Mouse (Mus musculus) stomach, postnatal 0 days (tissue): ENCODE data around the gene Gpatch8. TPM values are rescaled to one million over a fixed set of nuclear protein-coding genes. Genes with fewer than 3 reads are reported as not detected.

Source experiments
- ATAC-seq: fragments of 200-750 bp; cut with Nextera tagmentation; 2 replicates; pipeline ENCODE4 v1.8.0; 2017; ENCODE audit not compliant: low FRiP score, low TSS enrichment
- DNase-seq: peaks from one replicate; pipeline ENCODE4 v3.0.0-alpha.2; 2016; ENCODE audit warnings: low spot score
- H3K27ac ChIP-seq: fragments of 300-500 bp; sonication (generic); replicated peaks from 2 replicates; pipeline ENCODE4 v1.5.1; 2014; ENCODE audit warnings: mild to moderate bottlenecking, control low read depth
- H3K27me3 ChIP-seq: fragments of 300-500 bp; sonication (generic); 2 replicates; pipeline ENCODE4 v1.6.1; 2014; ENCODE audit warnings: low read length; ENCODE audit not compliant: control insufficient read depth, insufficient read depth
- H3K36me3 ChIP-seq: fragments of 300-500 bp; sonication (generic); 2 replicates; pipeline ENCODE4 v1.6.1; 2014; ENCODE audit warnings: low read length, mixed read lengths; ENCODE audit not compliant: control insufficient read depth, insufficient read depth
- H3K4me1 ChIP-seq: fragments of 300-500 bp; sonication (generic); replicated peaks from 2 replicates; pipeline ENCODE4 v1.6.1; 2014; ENCODE audit warnings: antibody characterized with exemption; ENCODE audit not compliant: control insufficient read depth, insufficient read depth
- H3K4me2 ChIP-seq: fragments of 300-500 bp; sonication (generic); replicated peaks from 2 replicates; pipeline ENCODE4 v1.6.1; 2014; ENCODE audit warnings: low read depth, mild to moderate bottlenecking, control low read depth, moderate library complexity
- H3K4me3 ChIP-seq: fragments of 300-500 bp; sonication (generic); 2 replicates; pipeline ENCODE4 v1.5.1; 2014; ENCODE audit warnings: low read depth, low read length, control low read depth
- H3K9ac ChIP-seq: fragments of 300-500 bp; sonication (generic); 2 replicates; pipeline ENCODE4 v1.6.1; 2014; ENCODE audit warnings: mild to moderate bottlenecking, low read length, control low read depth, mixed read lengths
- H3K9me3 ChIP-seq: fragments of 300-500 bp; sonication (generic); 2 replicates; pipeline ENCODE4 v1.6.1; 2016; ENCODE audit warnings: low read length; ENCODE audit not compliant: control insufficient read depth
- CTCF ChIP-seq: IDR thresholded peaks from 2 replicates; pipeline ENCODE4 v1.5.1; 2016; ENCODE audit warnings: antibody characterized with exemption, low read depth, mild to moderate bottlenecking, moderate library complexity
- EP300 ChIP-seq: optimal IDR thresholded peaks from 2 replicates; pipeline ENCODE3; 2016; ENCODE audit warnings: antibody characterized with exemption
- WGBS: fragments of 180-500 bp; shearing (Covaris S2); extraction: QIAGEN DNeasy Blood & Tissue Kit; methylation state at CpG from one replicate; pipeline ENCODE4 v1.1.7; 2014; 5-methylcytosine and 5-hydroxymethylcytosine counted together
- polyA plus RNA-seq: library from polyadenylated mRNA; unstranded; fragments of >200 nt; fragmentation: Nextera tagmentation; extraction: Ambion mirVana; gene quantifications from 2 replicates; pipeline ENCODE4 v1.2.1, GENCODE M21; 2015

Gene Gpatch8
- polyA plus RNA-seq, 1 experiment from 2014 or later = 16.8 TPM

DNA sequence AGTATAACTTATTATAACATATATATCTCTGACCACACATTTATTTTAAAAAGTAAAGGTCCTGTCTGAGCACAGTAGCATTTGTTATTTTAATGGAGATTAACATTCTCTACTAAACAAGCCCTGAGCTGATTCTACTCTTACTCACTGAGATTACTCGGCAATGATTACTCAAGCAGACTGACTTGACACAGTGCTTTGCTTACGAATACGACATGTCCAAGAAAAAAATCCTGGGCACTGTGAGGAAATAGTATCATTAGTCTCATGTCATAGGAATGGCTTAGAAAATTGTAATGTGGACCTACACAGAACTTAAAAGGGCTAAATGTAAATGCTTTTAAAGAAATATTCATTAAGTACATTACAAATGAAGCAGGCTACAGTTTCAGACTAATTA, 20.0 kb downstream of the Gpatch8 start:
- Histone ChIP-seq H3K4me3 (no peak overlapping the region), H3K9ac (no peak overlapping the region), H3K27ac (no peak overlapping the region), H3K9me3 (no peaks in the 10 kb centered on the region), H3K27me3 (no peaks in the 10 kb centered on the region), H3K4me1 (no peaks in the 10 kb centered on the region), H3K4me2 (no peak overlapping the region), H3K36me3 (0 out of 2 replicates have a peak, but pooled peaks cover 3% of the 10 kb centered on the region)
- ATAC-seq (0 out of 2 replicates have a peak, but pooled peaks have one; percentile 45), DNase-seq (no peak)
- no peak for TF ChIP-seq CTCF
- TF ChIP-seq EP300 = no peak
- 17% methylated on average over 3 of the region's 3 CpGs for WGBS

DNA sequence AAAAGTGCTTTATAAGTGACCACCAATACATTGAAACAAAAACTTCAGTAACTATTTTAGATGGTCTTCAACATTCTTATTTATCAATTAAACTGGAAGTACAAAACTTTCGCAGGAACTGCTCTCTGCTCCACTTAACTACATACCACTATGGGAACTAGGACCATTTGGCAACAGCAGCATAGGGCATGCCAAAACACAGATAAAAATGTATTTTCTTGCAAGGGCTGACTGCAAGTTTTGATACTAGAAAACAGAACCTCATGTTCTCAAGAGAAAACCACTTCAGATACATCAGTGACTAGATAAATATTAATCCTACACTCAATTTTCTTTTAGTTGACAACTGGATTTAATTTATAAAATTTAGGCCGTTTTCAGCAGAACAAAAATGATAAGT, 22.1 kb downstream of the Gpatch8 start:
- Histone ChIP-seq H3K4me1 (no peaks in the 10 kb centered on the region), H3K4me2 (no peak overlapping the region), H3K27ac (no peak overlapping the region), H3K27me3 (no peaks in the 10 kb centered on the region), H3K36me3 (0 out of 2 replicates have a peak, but pooled peaks cover 3% of the 10 kb centered on the region), H3K4me3 (no peak overlapping the region), H3K9ac (no peak overlapping the region), H3K9me3 (no peaks in the 10 kb centered on the region)
- no peak for TF ChIP-seq EP300
- TF ChIP-seq CTCF = no peak
- DNase-seq = no peak
- 69% methylated on average over 2 of the region's 2 CpGs for WGBS
- no peak for ATAC-seq

DNA sequence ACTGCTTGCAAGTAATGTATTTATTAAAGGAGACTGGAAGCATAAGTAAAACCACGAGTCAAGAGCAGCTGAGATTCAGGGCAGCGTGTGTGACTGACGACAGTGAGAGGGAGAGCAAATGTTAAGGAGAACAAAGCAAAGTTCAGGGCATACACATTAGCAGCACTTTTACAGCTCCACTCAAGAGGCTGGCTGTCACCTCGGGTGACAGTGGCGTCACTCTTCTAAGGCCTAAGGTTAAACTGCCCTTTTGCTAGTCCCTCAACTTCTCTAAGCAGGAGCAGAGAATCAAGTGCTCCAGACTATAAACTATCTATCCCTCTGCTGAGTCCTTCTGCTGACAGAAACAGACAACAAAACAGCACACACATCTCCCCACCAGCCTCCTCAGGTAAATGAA, 24.8 kb downstream of the Gpatch8 start:
- no peaks in the 10 kb centered on the region for H3K9me3 ChIP-seq
- no peak for TF ChIP-seq CTCF
- TF ChIP-seq EP300 = no peak
- H3K4me3 ChIP-seq = no peak overlapping the region
- no peaks in the 10 kb centered on the region for H3K4me1 ChIP-seq
- no peak overlapping the region for H3K27ac ChIP-seq
- H3K4me2 ChIP-seq = no peak overlapping the region
- no peaks in the 10 kb centered on the region for H3K27me3 ChIP-seq
- WGBS = 49% methylated on average over 5 of the region's 5 CpGs
- 0 out of 2 replicates have a peak, but pooled peaks cover 3% of the 10 kb centered on the region for H3K36me3 ChIP-seq
- DNase-seq = no peak
- ATAC-seq = no peak
- H3K9ac ChIP-seq = no peak overlapping the region

DNA sequence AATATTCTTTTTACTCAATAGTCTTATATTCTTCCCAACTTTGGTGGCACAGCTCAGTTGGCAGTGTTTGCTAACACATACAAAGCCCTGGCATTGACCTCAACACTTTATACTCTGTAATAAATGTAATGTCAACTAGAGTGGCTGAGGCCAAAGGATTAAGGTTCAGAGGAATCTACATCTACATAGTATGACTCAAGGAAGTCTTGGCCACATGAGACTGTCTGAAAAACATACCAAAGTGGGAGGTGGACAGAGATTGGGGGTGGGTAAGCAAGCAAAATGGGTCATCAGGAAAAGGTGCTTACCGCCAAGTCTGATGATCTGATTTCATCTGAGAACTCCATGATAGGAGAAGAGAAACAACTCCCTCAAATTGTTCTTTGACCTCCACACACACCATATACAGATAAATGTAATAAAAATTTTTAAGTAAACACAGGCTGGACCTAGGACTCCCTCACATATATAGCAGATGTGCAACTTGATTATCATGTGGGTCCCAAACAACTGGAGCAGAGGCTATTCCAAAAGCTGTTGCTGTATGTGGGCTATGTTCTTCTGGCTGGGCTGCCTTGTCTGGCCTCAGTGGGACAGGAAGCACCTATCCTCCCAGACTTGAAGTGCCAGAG, 41.3 kb downstream of the Gpatch8 start:
- Histone ChIP-seq H3K4me2 (no peak overlapping the region), H3K36me3 (peaks cover 2% of the 10 kb centered on the region; the same call in 1 of the 2 replicates), H3K9me3 (no peaks in the 10 kb centered on the region), H3K4me1 (no peaks in the 10 kb centered on the region), H3K9ac (no peak overlapping the region), H3K27ac (no peak overlapping the region), H3K4me3 (no peak overlapping the region), H3K27me3 (no peaks in the 10 kb centered on the region)
- no peak for TF ChIP-seq EP300
- TF ChIP-seq CTCF = no peak
- ATAC-seq (no peak), DNase-seq (no peak)
- 87% methylated on average over 1 of the region's 1 CpGs for WGBS

DNA sequence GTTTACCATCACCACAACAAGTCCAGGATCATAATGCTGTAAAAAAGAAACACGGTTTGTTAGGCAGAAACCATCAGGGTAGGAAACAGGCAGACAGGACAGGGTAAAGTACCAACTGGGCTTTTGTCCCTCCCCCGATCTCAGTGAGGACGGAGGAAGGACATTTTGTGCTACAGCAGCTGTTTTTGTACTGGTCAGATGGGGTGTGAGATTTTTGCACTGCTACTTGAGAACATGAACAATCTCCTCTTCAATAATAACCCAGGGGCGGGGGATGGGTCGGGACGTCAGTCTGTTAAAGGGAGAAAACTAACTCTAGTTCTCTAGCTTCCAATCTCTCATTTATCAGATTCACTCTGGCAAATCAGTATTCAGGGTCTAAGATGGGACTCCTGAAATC, 46.0 kb downstream of the Gpatch8 start:
- no peak for TF ChIP-seq CTCF
- no peak for TF ChIP-seq EP300
- Histone ChIP-seq H3K27ac (no peak overlapping the region), H3K4me2 (no peak overlapping the region), H3K9ac (no peak overlapping the region), H3K27me3 (no peaks in the 10 kb centered on the region), H3K9me3 (no peaks in the 10 kb centered on the region), H3K36me3 (no peaks in the 10 kb centered on the region), H3K4me3 (no peak overlapping the region), H3K4me1 (no peaks in the 10 kb centered on the region)
- no peak for DNase-seq
- ATAC-seq = no peak
- 74% methylated on average over 6 of the region's 6 CpGs for WGBS

DNA sequence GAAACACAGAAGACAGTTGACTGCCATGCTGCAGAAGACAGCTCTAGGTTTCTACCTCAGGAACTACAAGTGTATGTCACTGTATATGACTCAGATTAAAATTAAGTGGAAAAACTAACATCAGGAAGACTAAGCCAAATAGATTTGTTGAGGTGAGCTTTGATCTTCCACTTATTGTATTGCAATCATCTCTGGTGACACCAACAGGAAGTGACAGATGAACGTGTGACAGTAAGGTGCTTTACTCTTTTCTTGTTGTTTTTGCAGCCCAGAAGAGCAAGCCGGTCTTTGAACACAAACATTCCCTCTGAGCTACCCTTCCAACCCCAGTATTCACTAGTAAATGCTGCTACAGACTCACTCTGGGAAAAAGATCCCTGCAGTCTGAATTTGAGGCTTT, 59.5 kb downstream of the Gpatch8 start:
- Histone ChIP-seq H3K4me1 (no peaks in the 10 kb centered on the region), H3K36me3 (peaks cover 4% of the 10 kb centered on the region; the same call in 1 of the 2 replicates), H3K27me3 (no peaks in the 10 kb centered on the region), H3K4me2 (no peak overlapping the region), H3K4me3 (no peak overlapping the region), H3K9me3 (no peaks in the 10 kb centered on the region), H3K27ac (no peak overlapping the region), H3K9ac (no peak overlapping the region)
- whole genome bisulfite sequencing = 73% methylated on average over 2 of the region's 2 CpGs
- DNase-seq (no peak), ATAC-seq (no peak)
- no peak for TF ChIP-seq EP300
- TF ChIP-seq CTCF = no peak
